Mouse (Mus musculus) forebrain, embryonic 16.5 days (tissue): ENCODE data around the gene Klre1. TPM values are rescaled to one million over a fixed set of nuclear protein-coding genes. Genes with fewer than 3 reads are reported as not detected.

Source experiments
- polyA plus RNA-seq: library from polyadenylated mRNA; unstranded; fragments of >200 nt; fragmentation: Nextera tagmentation; extraction: Ambion mirVana; gene quantifications from 2 replicates; pipeline ENCODE4 v1.2.1, GENCODE M21; 2015

The Klre1 gene
- polyA plus RNA-seq, 1 experiment from 2014 or later = not detected

Other genes starting within 250 kb of the Klre1 start
- gene 4922502D21Rik, start 246.1 kb upstream of the Klre1 start, polyA plus RNA-seq = not detected in 2 replicates
- gene Clec12a, start 235.2 kb upstream of the Klre1 start, polyA plus RNA-seq = 0.18 and 0.27 TPM in 2 replicates
- gene Clec12b, start 192.0 kb upstream of the Klre1 start, polyA plus RNA-seq = not detected in 2 replicates
- gene Clec1b, start 180.6 kb upstream of the Klre1 start, polyA plus RNA-seq = 0.86 and 1.2 TPM in 2 replicates
- gene Clec9a, start 169.0 kb upstream of the Klre1 start, polyA plus RNA-seq = 0.19 TPM in 1 of 2 replicates, not detected in the other
- gene Clec1a, start 125.9 kb upstream of the Klre1 start, polyA plus RNA-seq = 0.80 and 0.84 TPM in 2 replicates
- gene Olr1, start 70.7 kb upstream of the Klre1 start, polyA plus RNA-seq = not detected in 2 replicates
- gene Tmem52b, start 65.3 kb upstream of the Klre1 start, polyA plus RNA-seq = 0.09 TPM in 1 of 2 replicates, not detected in the other
- gene Gabarapl1, start 44.7 kb upstream of the Klre1 start, polyA plus RNA-seq = 203 and 217 TPM in 2 replicates
- gene Klrd1, start 13.9 kb downstream of the Klre1 start, polyA plus RNA-seq = not detected in 2 replicates
- 0.25 TPM in 1 of 2 replicates, not detected in the other for gene Klrk1, start 46.0 kb downstream of the Klre1 start, polyA plus RNA-seq
- not detected in 2 replicates for gene Klrc3, start 65.4 kb downstream of the Klre1 start, polyA plus RNA-seq
- gene Klrc2, start 82.8 kb downstream of the Klre1 start, polyA plus RNA-seq = not detected in 2 replicates
- not detected in 2 replicates for gene Klrc1, start 101.1 kb downstream of the Klre1 start, polyA plus RNA-seq
- not detected in 2 replicates for gene Klri1, start 139.2 kb downstream of the Klre1 start, polyA plus RNA-seq
- not detected in 2 replicates for gene Klri2, start 162.6 kb downstream of the Klre1 start, polyA plus RNA-seq
- gene Gm156, start 206.4 kb downstream of the Klre1 start, polyA plus RNA-seq = not detected in 2 replicates